Mouse (Mus musculus) kidney, postnatal 0 days (tissue): Measurements from ENCODE around the gene Adamts13. TPM values are rescaled to one million over a fixed set of nuclear protein-coding genes. Genes with fewer than 3 reads are reported as not detected.

Source experiments
- ATAC-seq: fragments of 200-750 bp; cut with Nextera tagmentation; replicated peaks from 2 replicates; pipeline ENCODE4 v1.8.0; 2017; ENCODE audit warnings: low read depth, moderate number of reproducible peaks, moderate TSS enrichment, moderate library complexity; ENCODE audit not compliant: low FRiP score
- DNase-seq: peaks from one replicate; pipeline ENCODE4 v3.0.0-alpha.2; 2016; ENCODE audit warnings: low spot score
- H3K27ac ChIP-seq: fragments of 300-500 bp; sonication (generic); 2 replicates; pipeline ENCODE4 v1.5.1; 2014; ENCODE audit warnings: mild to moderate bottlenecking
- H3K27me3 ChIP-seq: fragments of 300-500 bp; sonication (generic); 2 replicates; pipeline ENCODE4 v1.6.1; 2014; ENCODE audit warnings: low read length, mixed read lengths; ENCODE audit not compliant: insufficient read depth
- H3K36me3 ChIP-seq: fragments of 300-500 bp; sonication (generic); 2 replicates; pipeline ENCODE4 v1.6.1; 2014; ENCODE audit warnings: low read length, mixed read lengths; ENCODE audit not compliant: insufficient read depth
- H3K4me1 ChIP-seq: fragments of 300-500 bp; sonication (generic); replicated peaks from 2 replicates; pipeline ENCODE4 v1.6.1; 2014; ENCODE audit warnings: antibody characterized with exemption, low read length, mixed read lengths; ENCODE audit not compliant: insufficient read depth
- H3K4me2 ChIP-seq: fragments of 300-500 bp; sonication (generic); 2 replicates; pipeline ENCODE4 v1.6.1; 2014; ENCODE audit warnings: mild to moderate bottlenecking, low read length, moderate library complexity, mixed read lengths
- H3K4me3 ChIP-seq: fragments of 300-500 bp; sonication (generic); replicated peaks from 2 replicates; pipeline ENCODE4 v1.5.1; 2014; ENCODE audit warnings: low read depth, low read length
- H3K9ac ChIP-seq: fragments of 300-500 bp; sonication (generic); 2 replicates; pipeline ENCODE4 v1.6.1; 2014; ENCODE audit warnings: low read depth, low read length
- H3K9me3 ChIP-seq: fragments of 300-500 bp; sonication (generic); replicated peaks from 2 replicates; pipeline ENCODE4 v1.6.1; 2016; ENCODE audit warnings: low read length, inconsistent platforms, mixed read lengths
- CTCF ChIP-seq: IDR thresholded peaks from 2 replicates; pipeline ENCODE4 v1.5.1; 2016; ENCODE audit warnings: antibody characterized with exemption, low read depth, mild to moderate bottlenecking, moderate library complexity
- WGBS: fragments of 180-500 bp; shearing (Covaris S2); extraction: QIAGEN DNeasy Blood & Tissue Kit; methylation state at CpG from one replicate; pipeline ENCODE4 v1.1.7; 2014; 5-methylcytosine and 5-hydroxymethylcytosine counted together
- polyA plus RNA-seq: library from polyadenylated mRNA; unstranded; fragments of >200 nt; fragmentation: Nextera tagmentation; extraction: Ambion mirVana; gene quantifications from 2 replicates; pipeline ENCODE4 v1.2.1, GENCODE M21; 2015

The Adamts13 gene
- polyA plus RNA-seq, 1 experiment from 2014 or later = 0.13 TPM

DNA sequence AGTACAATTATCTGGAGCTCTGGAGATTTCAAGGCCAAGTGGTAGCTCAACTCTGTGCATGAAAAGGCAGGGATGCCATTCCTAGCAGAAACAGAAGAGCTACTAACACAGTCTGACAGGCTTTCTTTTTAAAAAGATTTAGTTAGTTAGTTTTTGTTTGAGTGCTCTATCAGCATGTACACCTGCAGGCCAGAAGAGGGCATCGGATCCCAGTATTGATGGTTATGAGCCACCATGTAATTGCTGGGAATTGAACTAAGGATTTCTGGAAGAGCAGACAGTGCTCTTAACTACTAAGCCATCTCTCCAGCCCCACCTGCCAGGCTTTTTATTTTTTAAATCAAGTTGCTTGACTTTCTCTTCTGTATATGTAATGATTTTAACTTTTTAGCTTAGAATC is 24.3 kb downstream of the Adamts13 start:
- DNase-seq (no peak), ATAC-seq (no peak)
- no peaks in the 10 kb centered on the region for H3K36me3 ChIP-seq
- H3K27me3 ChIP-seq = no peaks in the 10 kb centered on the region
- no peaks in the 10 kb centered on the region for H3K9me3 ChIP-seq
- no peaks in the 10 kb centered on the region for H3K4me1 ChIP-seq
- no peak overlapping the region for H3K4me2 ChIP-seq
- WGBS = 96% methylated on average over 1 of the region's 1 CpGs
- peak; percentile 51 for TF ChIP-seq CTCF
- no peak overlapping the region for H3K4me3 ChIP-seq
- no peak overlapping the region for H3K9ac ChIP-seq
- H3K27ac ChIP-seq = no peak overlapping the region

GRCm38 (mm10) chr2:26997993-26998392 is 24.8 kb downstream of the Adamts13 start:
- H3K9ac ChIP-seq = no peak overlapping the region
- no peak overlapping the region for H3K4me2 ChIP-seq
- no peaks in the 10 kb centered on the region for H3K27me3 ChIP-seq
- no peak for TF ChIP-seq CTCF
- no peaks in the 10 kb centered on the region for H3K9me3 ChIP-seq
- no peaks in the 10 kb centered on the region for H3K36me3 ChIP-seq
- no peaks in the 10 kb centered on the region for H3K4me1 ChIP-seq
- H3K27ac ChIP-seq = no peak overlapping the region
- WGBS = 95% methylated on average over 6 of the region's 7 CpGs
- DNase-seq (no peak), ATAC-seq (no peak)
- H3K4me3 ChIP-seq = no peak overlapping the region

GRCm38 (mm10) chr2:27006255-27006654 is 33.0 kb downstream of the Adamts13 start:
- H3K4me3 ChIP-seq = no peak overlapping the region
- H3K36me3 ChIP-seq = no peaks in the 10 kb centered on the region
- peaks cover 8% of the 10 kb centered on the region; the same call in 1 of the 2 replicates for H3K4me1 ChIP-seq
- ATAC-seq = no peak
- H3K27me3 ChIP-seq = no peaks in the 10 kb centered on the region
- TF ChIP-seq CTCF = no peak
- H3K27ac ChIP-seq = no peak overlapping the region
- H3K9ac ChIP-seq = no peak overlapping the region
- H3K4me2 ChIP-seq = no peak overlapping the region
- H3K9me3 ChIP-seq = no peaks in the 10 kb centered on the region
- 59% methylated on average over 4 of the region's 4 CpGs for WGBS
- DNase-seq = no peak

GRCm38 (mm10) chr2:27007701-27008100 is 34.5 kb downstream of the Adamts13 start:
- Histone ChIP-seq H3K4me3 (no peak overlapping the region), H3K4me1 (peaks cover 8% of the 10 kb centered on the region; the same call in 1 of the 2 replicates), H3K9ac (no peak overlapping the region), H3K9me3 (no peaks in the 10 kb centered on the region), H3K36me3 (no peaks in the 10 kb centered on the region), H3K27ac (no peak overlapping the region), H3K4me2 (no peak overlapping the region), H3K27me3 (no peaks in the 10 kb centered on the region)
- WGBS = 76% methylated on average over 7 of the region's 7 CpGs
- DNase-seq = no peak
- no peak for ATAC-seq
- TF ChIP-seq CTCF = no peak

- Histone ChIP-seq H3K9ac (peak within 1 kb of the TSS; percentile 90), H3K4me2 (peak within 1 kb of the TSS; percentile 83), H3K9me3 (no peaks in the 10 kb centered on the region), H3K4me3 (peak within 1 kb of the TSS; percentile 84), H3K27ac (peak within 1 kb of the TSS; percentile 92), H3K36me3 (peaks cover 9% of the 10 kb centered on the region; the same call in 1 of the 2 replicates), H3K4me1 (peaks cover 8% of the 10 kb centered on the region; the same call in 1 of the 2 replicates), H3K27me3 (no peaks in the 10 kb centered on the region)
- 1% methylated on average over 41 of the region's 43 CpGs for WGBS
- TF ChIP-seq CTCF = peak; percentile 9; the same call in 1 of the 2 replicates
- ATAC-seq (peak; percentile 96), DNase-seq (peak; percentile 95)
These were observed 36.6 kb downstream of the Adamts13 start, which contains the start of gene Cacfd1 for GRCm38 (mm10) chr2:27009714-27010244. TSS of gene Cacfd1 (plus strand) at chr2:27009926.

DNA sequence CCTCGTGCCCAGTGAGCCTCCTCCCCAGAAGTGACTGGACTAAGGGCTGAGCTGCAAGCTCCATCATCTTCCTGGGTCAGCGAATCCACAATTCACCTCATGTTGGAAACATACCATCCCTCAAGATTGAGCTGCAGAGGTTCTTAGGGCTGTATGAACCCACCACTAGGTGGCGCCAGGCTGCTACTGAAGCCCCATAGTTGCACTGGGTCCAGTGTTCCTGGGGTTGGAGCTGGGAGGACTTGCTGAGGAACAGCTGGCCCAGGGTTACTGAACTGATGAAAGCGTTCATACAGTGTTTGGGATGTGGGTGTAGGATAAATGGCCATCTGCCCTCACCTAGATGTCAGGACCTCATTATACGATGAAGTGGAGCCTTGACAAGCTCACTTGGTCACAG is 44.6 kb downstream of the Adamts13 start:
- Histone ChIP-seq H3K27ac (no peak overlapping the region), H3K9me3 (no peaks in the 10 kb centered on the region), H3K4me1 (no peaks in the 10 kb centered on the region), H3K9ac (no peak overlapping the region), H3K36me3 (peaks cover 45% of the 10 kb centered on the region), H3K4me2 (no peak overlapping the region), H3K27me3 (no peaks in the 10 kb centered on the region), H3K4me3 (no peak overlapping the region)
- DNase-seq (peak; percentile 80), ATAC-seq (peak; percentile 58; the same call in 1 of the 2 replicates)
- 48% methylated on average over 5 of the region's 5 CpGs for WGBS
- peak; percentile 96 for TF ChIP-seq CTCF

DNA sequence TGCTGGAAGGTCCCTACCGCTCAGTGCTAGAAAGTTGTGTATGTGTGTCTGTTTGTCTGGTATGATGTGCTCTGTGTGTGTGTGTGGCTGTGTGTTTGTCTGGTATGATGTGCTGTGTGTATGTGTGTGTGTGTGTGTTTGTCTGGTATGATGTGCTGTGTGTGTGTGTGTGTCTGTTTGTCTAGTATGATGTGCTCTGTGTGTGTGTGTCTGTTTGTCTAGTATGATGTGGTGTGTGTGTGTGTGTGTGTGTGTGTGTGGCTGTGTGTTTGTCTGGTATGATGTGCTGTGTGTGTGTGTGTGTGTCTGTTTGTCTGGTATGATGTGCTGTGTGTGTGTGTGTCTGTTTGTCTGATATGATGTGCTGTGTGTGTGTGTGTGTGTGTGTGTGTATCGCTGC is 46.3 kb downstream of the Adamts13 start:
- peaks cover 39% of the 10 kb centered on the region for H3K36me3 ChIP-seq

More for the DNA sequence above, 46.3 kb downstream of the Adamts13 start:
- H3K27me3 ChIP-seq = no peaks in the 10 kb centered on the region
- DNase-seq (no peak), ATAC-seq (no peak)
- no peak for TF ChIP-seq CTCF
- no peaks in the 10 kb centered on the region for H3K9me3 ChIP-seq
- H3K4me2 ChIP-seq = no peak overlapping the region
- H3K4me1 ChIP-seq = no peaks in the 10 kb centered on the region
- WGBS = 93% methylated on average over 2 of the region's 2 CpGs
- no peak overlapping the region for H3K9ac ChIP-seq
- no peak overlapping the region for H3K27ac ChIP-seq
- no peak overlapping the region for H3K4me3 ChIP-seq
